17 mouse cellular contexts compared by ENCODE assay signal in the genomic region with DNA sequence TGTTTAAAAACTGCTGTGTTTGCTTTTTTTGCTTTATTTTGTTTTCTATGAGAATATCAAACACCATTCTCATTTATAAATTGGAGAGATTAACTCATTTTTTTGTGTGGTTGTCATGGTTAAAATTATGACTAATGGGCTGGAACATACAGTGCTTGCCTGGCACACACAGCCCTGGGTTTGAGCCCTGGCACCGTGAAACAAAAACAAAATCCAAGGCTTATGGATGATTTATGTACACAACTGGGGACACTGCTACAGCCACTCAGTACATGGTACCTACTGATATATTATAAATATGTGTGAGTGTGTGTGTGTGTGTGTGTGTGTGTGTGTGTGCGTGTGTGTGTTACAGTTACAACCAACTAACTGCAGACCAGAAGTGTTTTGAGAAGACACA. TPM values are rescaled to one million over a fixed set of nuclear protein-coding genes. Genes with fewer than 3 reads are reported as not detected.
"Had no signal": no experiment of that assay in that cellular context is flagged by ENCODE, and none has a peak within 500 bp of the region (broad histone marks: within the 10 kb centered on the region; RNA-seq: fewer than 3 reads in every experiment).

No protein-coding gene starts in this region.

- H3K9ac ChIP-seq: limb, embryonic 15.5 days; liver, embryonic 12.5 days; lung, embryonic 14.5 days; midbrain, embryonic 12.5 days; stomach, embryonic 15.5 days had no signal

- H3K4me1 ChIP-seq: liver, embryonic 12.5 days had no signal

- H3K4me2 ChIP-seq: limb, embryonic 15.5 days; liver, embryonic 12.5 days; lung, embryonic 14.5 days; midbrain, embryonic 12.5 days; stomach, embryonic 15.5 days had no signal

- H3K27ac ChIP-seq: limb, embryonic 15.5 days; liver, embryonic 12.5 days; midbrain, embryonic 12.5 days; stomach, embryonic 15.5 days had no signal

- DNase-seq: kidney, postnatal 14 days; layer of hippocampus, adult 9-11 months; layer of hippocampus, postnatal 36 days; lung, embryonic 14.5 days; right cerebral cortex, postnatal 14 days; thymus, postnatal 4 days had no signal

- H3K4me3 ChIP-seq: limb, embryonic 15.5 days; liver, embryonic 12.5 days; midbrain, embryonic 12.5 days; stomach, embryonic 15.5 days had no signal

- H3K27me3 ChIP-seq: limb, embryonic 15.5 days; liver, embryonic 12.5 days; midbrain, embryonic 12.5 days; stomach, embryonic 15.5 days had no signal

- ATAC-seq: liver, embryonic 12.5 days had no signal

- H3K9me3 ChIP-seq: limb, embryonic 15.5 days; liver, embryonic 12.5 days; midbrain, embryonic 12.5 days; stomach, embryonic 15.5 days had no signal

- H3K36me3 ChIP-seq: liver, embryonic 12.5 days; midbrain, embryonic 12.5 days; stomach, embryonic 15.5 days had no signal

RNA-seq across cellular contexts. Expression of gene 1700034J05Rik, which starts 19.2 kb away (rescaled TPM):
- total RNA-seq: layer of hippocampus, postnatal 36 days; left cerebral cortex, adult 8-10 months; left cerebral cortex, postnatal 25 days; megakaryocyte-erythroid progenitor cell, adult 5-6 weeks; midbrain, postnatal 0 days had no signal
- polyA plus RNA-seq: large intestine, adult 2 months; limb, embryonic 11.5 days; midbrain, postnatal 0 days; spleen, adult 2 months had no signal
